Mouse (Mus musculus) gastrocnemius, adult 8-10 months (tissue): Measurements from ENCODE around the gene Parp6. TPM values are rescaled to one million over a fixed set of nuclear protein-coding genes. Genes with fewer than 3 reads are reported as not detected.

Experiments used
- DNase-seq, 2 experiments: peaks; one replicate each; pipeline ENCODE4 v3.0.0; 2022; ENCODE audit warnings: low spot score in 2 of 2
- total RNA-seq, 4 experiments: library from RNA; stranded (reverse); gene quantifications; 2 replicates each; pipeline ENCODE4 v1.2.4; 2022

The Parp6 gene
- 10 to 100 TPM; 25.8 to 37.9 (median 26.4) TPM for total RNA-seq

DNA sequence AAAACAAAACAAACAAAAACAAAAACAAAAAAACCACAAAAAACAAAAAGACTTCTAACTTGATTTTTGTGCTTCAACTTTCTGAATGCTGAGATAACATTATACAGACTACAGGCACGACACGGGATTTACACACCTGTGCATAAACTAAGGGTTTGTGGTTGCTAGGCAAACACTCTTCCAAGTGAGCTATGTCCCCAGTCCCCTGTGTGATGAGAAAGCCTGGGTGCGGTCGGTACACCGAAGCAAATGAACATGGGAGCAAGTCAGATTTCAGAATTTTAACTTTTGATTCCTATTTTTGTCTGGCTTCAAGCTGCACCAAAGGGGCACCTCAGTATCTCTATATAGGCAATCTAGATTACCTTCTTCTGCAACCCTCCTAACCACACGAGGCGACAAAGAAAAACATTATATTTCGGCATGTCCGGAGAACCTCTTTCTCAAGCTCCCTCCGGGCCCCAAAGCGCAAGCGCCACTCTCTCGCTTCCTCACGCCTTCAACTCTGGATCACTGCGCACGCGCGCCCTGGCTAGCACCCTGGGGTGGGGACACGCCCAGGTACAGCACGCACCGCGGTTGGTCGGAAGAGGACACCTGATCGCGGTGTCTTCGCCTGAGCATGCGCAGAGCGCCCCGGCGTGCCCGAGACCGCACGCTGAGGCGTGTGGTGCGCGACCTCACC, at the start of gene Parp6:
Gene Parp6, plus strand, starts transcription at position 663 of the 685 bp plus-strand sequence.
- DNase-seq, result peak; percentile 99 to 100

GRCm38 (mm10) chr9:59571852-59572251, 45.2 kb upstream of the Parp6 start:
- no peak for DNase-seq

DNA sequence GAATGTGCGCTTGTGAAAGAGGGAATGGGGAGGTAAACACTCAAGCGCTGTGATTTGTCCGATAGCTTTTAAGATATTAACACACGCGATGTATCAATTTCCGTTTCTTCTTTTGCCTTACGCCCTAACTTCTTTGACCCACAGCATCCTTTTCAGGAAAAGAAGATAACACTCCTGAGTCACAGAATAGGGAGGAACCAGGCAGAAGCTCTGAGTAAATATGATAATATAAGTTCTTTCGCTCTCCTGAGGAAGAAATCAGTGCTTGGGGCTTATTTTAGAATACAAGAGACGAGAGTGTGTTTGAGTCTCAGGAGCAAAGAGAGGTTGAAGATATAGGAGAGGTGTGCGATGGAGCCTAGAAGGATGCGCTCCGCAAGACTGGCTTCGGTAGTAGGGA, 39.7 kb upstream of the Parp6 start:
- DNase-seq, result no peak

DNA sequence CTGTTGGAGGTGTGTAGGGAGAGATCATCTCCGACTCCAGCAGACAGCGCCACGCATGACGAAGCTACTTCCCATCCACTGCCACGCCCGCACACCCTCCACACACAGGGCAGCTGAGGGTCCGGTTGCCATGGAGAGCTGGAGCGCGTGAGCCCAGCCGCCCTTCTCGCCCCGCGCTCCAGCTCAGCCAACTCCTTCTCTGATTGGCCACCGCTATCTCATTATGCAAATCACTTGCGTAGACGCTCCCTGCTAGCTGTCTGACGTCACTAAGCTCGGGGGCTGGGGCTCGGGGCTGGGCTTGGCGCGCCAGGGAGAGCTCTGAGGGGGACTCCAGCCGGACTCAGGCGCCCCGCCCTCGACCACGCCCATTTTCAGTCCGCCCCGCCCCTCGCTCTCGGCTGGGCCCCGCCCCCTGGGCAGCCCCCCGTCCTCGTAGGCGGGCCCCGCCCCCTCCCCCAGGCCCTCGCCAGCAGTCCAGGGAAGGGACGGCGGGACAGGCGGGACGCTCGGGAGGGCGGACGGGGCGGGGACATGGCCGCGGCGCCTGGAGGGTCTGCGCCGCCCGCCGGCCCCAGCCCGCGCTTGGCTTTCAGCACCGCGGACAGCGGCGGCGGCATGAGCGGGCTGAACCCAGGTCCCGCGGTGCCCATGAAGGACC, 39.1 kb upstream of the Parp6 start, which contains the start of gene Celf6:
Gene Celf6, plus strand, starts transcription at position 74 of the 661 bp plus-strand sequence.
- DNase-seq, result peak; percentile 11 to 44

GRCm38 (mm10) chr9:59578505-59578867, 38.6 kb upstream of the Parp6 start:
- DNase-seq, result no peak

GRCm38 (mm10) chr9:59584871-59585308, 32.2 kb upstream of the Parp6 start:
- peak; percentile 33 for DNase-seq

- no peak for DNase-seq
Measured at GRCm38 (mm10) chr9:59588252-59588651, 28.8 kb upstream of the Parp6 start.

GRCm38 (mm10) chr9:59588710-59589671, 28.1 kb upstream of the Parp6 start:
- no peak for DNase-seq

DNA sequence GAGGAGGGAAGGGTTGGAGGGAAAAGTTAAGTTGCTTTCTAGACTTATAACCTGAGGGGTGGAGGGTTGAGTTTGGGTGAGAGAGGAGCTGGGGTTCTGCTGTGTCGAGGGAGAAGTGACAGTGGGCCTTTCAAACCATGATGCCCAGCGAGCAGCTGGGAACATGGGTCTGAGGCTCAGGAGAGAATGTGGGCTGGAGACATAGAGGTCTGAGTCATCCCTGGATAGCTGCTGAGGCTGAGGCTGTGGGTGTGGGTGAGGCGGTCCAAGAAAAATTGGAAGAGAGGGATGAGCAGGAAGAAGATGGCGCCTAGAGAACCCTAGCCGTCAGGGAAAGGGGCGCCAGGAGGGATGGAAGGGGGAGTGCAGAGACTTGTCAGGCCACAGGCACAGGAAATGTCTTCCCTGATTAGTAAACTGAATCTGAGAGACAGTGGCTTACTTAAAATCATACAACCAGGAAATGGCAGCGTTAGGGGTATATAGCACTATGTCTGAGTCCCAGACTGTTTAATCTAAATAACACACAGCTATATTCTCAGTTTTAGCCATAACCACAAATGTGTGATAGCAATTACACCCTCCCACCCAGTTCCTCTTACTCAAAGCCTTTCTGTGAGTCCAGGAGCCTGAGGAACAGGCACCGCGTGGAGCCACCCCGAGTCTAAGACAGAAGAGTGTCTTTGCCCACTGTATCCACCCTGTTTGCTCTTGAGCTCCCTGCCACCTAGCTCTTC, 27.2 kb upstream of the Parp6 start:
- DNase-seq, result no peak

DNA sequence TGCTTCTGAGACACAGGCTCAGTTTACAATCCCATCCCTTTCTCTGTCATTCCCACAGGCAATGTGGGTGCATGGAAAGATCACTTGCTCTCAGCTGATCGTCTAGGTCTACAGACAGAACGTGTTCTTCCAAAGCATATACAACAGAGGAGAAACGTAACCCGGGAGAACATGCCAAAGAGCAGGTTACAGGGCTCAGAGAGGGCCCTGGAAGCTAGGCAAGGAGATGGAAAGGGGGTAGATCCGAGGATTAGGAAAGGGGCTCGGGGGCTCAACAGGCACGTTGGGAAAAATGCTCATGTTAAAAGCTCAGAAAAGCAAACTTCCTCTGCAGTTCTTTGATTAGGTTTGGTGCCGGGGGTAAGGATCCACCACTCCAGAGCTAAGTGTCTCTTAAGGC, 15.4 kb upstream of the Parp6 start:
- no peak for DNase-seq

DNA sequence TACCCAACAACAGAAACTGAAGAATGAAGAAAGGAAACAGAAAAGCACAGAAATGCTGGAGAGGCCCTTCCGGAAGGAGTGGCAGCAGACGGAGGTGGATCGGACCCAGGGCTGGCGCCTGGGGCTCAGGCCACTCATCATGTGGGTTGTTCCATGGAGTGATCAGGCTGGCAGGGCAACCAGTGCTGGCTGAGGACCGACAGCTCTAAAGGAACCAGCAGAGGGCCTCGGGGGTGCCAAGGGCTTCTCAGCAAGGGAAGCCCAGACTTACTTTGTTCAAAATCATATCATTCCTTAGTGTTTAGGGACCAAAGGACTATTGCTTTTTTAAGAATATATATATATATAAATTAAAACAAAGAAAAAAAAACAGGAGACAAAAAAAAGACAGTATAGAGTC, 11.1 kb upstream of the Parp6 start:
- DNase-seq, result no peak

- no peak for DNase-seq
Measured at GRCm38 (mm10) chr9:59610950-59611349, 6.1 kb upstream of the Parp6 start.

GRCm38 (mm10) chr9:59615797-59616196, 1.3 kb upstream of the Parp6 start:
- DNase-seq, result no peak

DNA sequence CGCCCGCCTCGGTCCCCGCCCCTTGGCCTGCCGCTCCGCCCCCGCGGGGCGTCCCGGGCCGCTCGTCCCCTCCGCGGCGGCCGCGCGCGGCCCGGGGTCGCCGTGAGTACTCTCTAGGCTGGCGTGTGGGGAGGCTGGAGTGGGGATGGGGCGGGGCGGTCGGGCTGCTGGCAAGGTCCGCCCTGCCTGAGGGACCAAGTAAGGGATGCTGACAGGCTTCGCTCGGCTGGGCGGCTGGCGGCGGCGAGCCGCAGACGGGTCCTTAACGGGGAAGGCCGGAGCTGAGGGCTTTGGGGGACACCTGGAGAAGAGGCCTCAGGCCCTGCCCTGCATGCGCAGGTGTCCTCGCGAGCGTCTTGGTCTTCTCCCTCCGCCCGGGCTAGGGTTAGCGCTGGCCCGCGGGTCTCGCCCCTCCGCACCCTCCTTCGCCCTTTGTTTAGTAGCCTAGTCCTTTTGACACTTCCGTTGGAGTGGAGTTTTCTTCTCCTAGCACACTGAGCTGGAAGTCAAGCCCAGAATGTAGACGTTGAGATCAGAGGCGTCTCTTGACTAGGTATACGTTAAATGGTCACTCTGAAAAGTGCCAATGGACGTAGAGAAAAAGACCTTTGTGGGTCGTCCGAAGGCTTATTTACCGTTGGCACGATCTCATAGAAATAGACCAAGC, 356 bp downstream of the Parp6 start:
- DNase-seq, result no peak

DNA sequence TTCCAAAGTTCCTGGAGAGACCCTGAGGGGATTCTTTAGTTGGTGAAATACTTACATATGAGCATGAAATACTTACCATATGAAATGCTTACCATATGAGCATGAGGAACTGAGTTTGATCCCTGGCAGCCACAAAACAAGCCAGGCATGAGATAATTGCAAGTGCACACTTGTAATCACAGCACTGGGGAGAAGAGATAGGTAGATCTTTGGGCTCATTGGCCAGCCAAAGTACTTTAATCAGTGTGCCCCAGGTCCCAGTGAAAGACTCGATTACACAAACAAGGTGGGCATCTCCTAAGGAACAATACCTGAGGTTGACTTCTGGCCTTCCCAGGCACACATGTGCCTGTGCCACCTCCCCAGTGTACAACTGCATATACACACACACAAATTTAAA, 21.3 kb downstream of the Parp6 start:
- DNase-seq, result no peak

- no peak for DNase-seq
Measured at GRCm38 (mm10) chr9:59639936-59640335, 22.9 kb downstream of the Parp6 start.

DNA sequence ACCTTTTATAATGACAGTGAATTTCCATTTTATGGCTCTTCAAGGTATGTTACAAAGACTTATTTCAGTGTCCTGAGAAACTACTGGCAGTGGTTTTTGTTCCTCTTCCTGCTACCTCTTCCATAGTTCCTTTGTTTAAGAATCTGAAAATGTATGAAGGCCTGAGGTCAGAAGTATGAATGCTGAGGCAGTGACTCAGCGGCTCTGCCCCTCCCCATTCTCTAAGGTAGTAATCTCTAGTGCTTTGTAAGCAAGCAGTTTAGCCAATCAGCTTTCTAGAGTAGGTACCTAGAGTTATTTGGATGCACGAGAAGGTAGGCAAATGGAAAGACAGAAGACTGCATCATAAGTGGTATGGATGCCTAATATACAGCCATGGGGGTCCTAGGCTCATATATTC, 24.2 kb downstream of the Parp6 start:
- no peak for DNase-seq

GRCm38 (mm10) chr9:59649911-59650310, 32.8 kb downstream of the Parp6 start:
- DNase-seq, result no peak

GRCm38 (mm10) chr9:59653371-59653770, 36.3 kb downstream of the Parp6 start:
- no peak for DNase-seq

- DNase-seq, result no peak
Measured at GRCm38 (mm10) chr9:59654450-59654983, 37.4 kb downstream of the Parp6 start.
